Mouse (Mus musculus) stomach, postnatal 0 days (tissue): Measurements from ENCODE around the gene Ina. TPM values are rescaled to one million over a fixed set of nuclear protein-coding genes. Genes with fewer than 3 reads are reported as not detected.

Experiments
- ATAC-seq: fragments of 200-750 bp; cut with Nextera tagmentation; 2 replicates; pipeline ENCODE4 v1.8.0; 2017; ENCODE audit not compliant: low FRiP score, low TSS enrichment
- DNase-seq: peaks from one replicate; pipeline ENCODE4 v3.0.0-alpha.2; 2016; ENCODE audit warnings: low spot score
- H3K27ac ChIP-seq: fragments of 300-500 bp; sonication (generic); replicated peaks from 2 replicates; pipeline ENCODE4 v1.5.1; 2014; ENCODE audit warnings: mild to moderate bottlenecking, control low read depth
- H3K27me3 ChIP-seq: fragments of 300-500 bp; sonication (generic); 2 replicates; pipeline ENCODE4 v1.6.1; 2014; ENCODE audit warnings: low read length; ENCODE audit not compliant: control insufficient read depth, insufficient read depth
- H3K36me3 ChIP-seq: fragments of 300-500 bp; sonication (generic); 2 replicates; pipeline ENCODE4 v1.6.1; 2014; ENCODE audit warnings: low read length, mixed read lengths; ENCODE audit not compliant: control insufficient read depth, insufficient read depth
- H3K4me1 ChIP-seq: fragments of 300-500 bp; sonication (generic); replicated peaks from 2 replicates; pipeline ENCODE4 v1.6.1; 2014; ENCODE audit warnings: antibody characterized with exemption; ENCODE audit not compliant: control insufficient read depth, insufficient read depth
- H3K4me2 ChIP-seq: fragments of 300-500 bp; sonication (generic); replicated peaks from 2 replicates; pipeline ENCODE4 v1.6.1; 2014; ENCODE audit warnings: low read depth, mild to moderate bottlenecking, control low read depth, moderate library complexity
- H3K4me3 ChIP-seq: fragments of 300-500 bp; sonication (generic); 2 replicates; pipeline ENCODE4 v1.5.1; 2014; ENCODE audit warnings: low read depth, low read length, control low read depth
- H3K9ac ChIP-seq: fragments of 300-500 bp; sonication (generic); 2 replicates; pipeline ENCODE4 v1.6.1; 2014; ENCODE audit warnings: mild to moderate bottlenecking, low read length, control low read depth, mixed read lengths
- H3K9me3 ChIP-seq: fragments of 300-500 bp; sonication (generic); 2 replicates; pipeline ENCODE4 v1.6.1; 2016; ENCODE audit warnings: low read length; ENCODE audit not compliant: control insufficient read depth
- CTCF ChIP-seq: IDR thresholded peaks from 2 replicates; pipeline ENCODE4 v1.5.1; 2016; ENCODE audit warnings: antibody characterized with exemption, low read depth, mild to moderate bottlenecking, moderate library complexity
- EP300 ChIP-seq: optimal IDR thresholded peaks from 2 replicates; pipeline ENCODE3; 2016; ENCODE audit warnings: antibody characterized with exemption
- WGBS: fragments of 180-500 bp; shearing (Covaris S2); extraction: QIAGEN DNeasy Blood & Tissue Kit; methylation state at CpG from one replicate; pipeline ENCODE4 v1.1.7; 2014; 5-methylcytosine and 5-hydroxymethylcytosine counted together
- polyA plus RNA-seq: library from polyadenylated mRNA; unstranded; fragments of >200 nt; fragmentation: Nextera tagmentation; extraction: Ambion mirVana; gene quantifications from 2 replicates; pipeline ENCODE4 v1.2.1, GENCODE M21; 2015

The Ina gene
- polyA plus RNA-seq, 1 experiment from 2014 or later = 3.5 TPM

DNA sequence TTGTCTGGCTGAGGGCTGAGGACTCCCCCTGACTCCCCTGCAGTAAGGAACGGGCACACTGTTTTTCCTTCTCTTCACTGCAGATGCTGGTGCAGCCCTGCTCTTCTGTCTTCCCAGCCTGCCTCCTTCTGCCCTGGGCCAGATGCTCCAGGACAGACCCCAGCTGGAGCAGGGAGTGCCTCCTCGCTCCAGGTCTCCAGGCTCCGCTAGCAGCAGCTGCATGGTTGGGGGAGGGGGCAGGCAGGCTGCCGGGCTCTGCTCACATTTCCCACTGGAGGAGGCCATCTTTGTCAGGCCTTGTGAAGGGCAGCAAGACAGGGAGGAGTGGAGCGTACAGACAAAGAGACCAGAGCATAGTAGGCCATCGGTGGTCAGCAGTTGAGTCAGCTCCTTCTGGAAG is 4.8 kb downstream of the Ina start:
- peaks cover 18% of the 10 kb centered on the region for H3K27me3 ChIP-seq
- H3K9me3 ChIP-seq = no peaks in the 10 kb centered on the region
- no peak for ATAC-seq
- H3K27ac ChIP-seq = no peak overlapping the region
- WGBS = 23% methylated on average over 6 of the region's 6 CpGs
- no peak overlapping the region for H3K9ac ChIP-seq
- H3K4me3 ChIP-seq = no peak overlapping the region
- H3K4me1 ChIP-seq = peaks cover 3% of the 10 kb centered on the region; the same call in 1 of the 2 replicates
- TF ChIP-seq CTCF (no peak), EP300 (no peak)
- no peaks in the 10 kb centered on the region for H3K36me3 ChIP-seq
- no peak for DNase-seq
- no peak overlapping the region for H3K4me2 ChIP-seq

GRCm38 (mm10) chr19:47022709-47023108 is 8.2 kb downstream of the Ina start:
- Histone ChIP-seq H3K9me3 (no peaks in the 10 kb centered on the region), H3K4me2 (no peak overlapping the region), H3K9ac (no peak overlapping the region), H3K4me3 (no peak overlapping the region), H3K27me3 (no peaks in the 10 kb centered on the region), H3K4me1 (no peaks in the 10 kb centered on the region), H3K27ac (no peak overlapping the region), H3K36me3 (no peaks in the 10 kb centered on the region)
- 75% methylated on average over 4 of the region's 4 CpGs for WGBS
- no peak for DNase-seq
- no peak for ATAC-seq
- TF ChIP-seq CTCF = no peak

- Histone ChIP-seq H3K4me1 (no peaks in the 10 kb centered on the region), H3K36me3 (no peaks in the 10 kb centered on the region), H3K27me3 (no peaks in the 10 kb centered on the region), H3K9me3 (no peaks in the 10 kb centered on the region), H3K27ac (no peak overlapping the region), H3K4me2 (no peak overlapping the region), H3K4me3 (no peak overlapping the region), H3K9ac (no peak overlapping the region)
- no peak for TF ChIP-seq EP300
- no peak for TF ChIP-seq CTCF
- no peak for ATAC-seq
- 73% methylated on average over 13 of the region's 13 CpGs for WGBS
- DNase-seq = no peak
These were observed 9.0 kb downstream of the Ina start for GRCm38 (mm10) chr19:47023546-47023945.

DNA sequence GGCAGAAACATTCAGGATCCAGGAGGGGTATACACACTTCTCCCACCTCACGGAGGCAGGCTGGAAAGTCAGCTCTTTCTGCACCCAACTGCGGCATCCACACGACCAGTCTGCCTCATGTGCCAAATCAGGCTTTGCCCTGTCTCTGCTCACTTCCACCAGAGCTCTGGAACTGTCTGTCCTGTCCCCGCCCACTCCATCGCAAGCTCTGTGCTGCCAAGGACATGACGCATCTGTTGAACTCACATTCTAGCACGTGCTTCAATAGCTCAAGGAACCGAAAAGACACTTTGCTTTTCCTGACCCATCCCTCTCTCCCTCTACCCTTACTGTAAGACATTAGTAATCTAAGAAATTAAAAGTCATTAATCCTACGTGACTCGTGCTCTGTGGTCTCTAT is 10.5 kb downstream of the Ina start:
- Histone ChIP-seq H3K4me1 (no peaks in the 10 kb centered on the region), H3K9ac (no peak overlapping the region), H3K4me3 (no peak overlapping the region), H3K27ac (no peak overlapping the region), H3K27me3 (no peaks in the 10 kb centered on the region), H3K4me2 (no peak overlapping the region), H3K9me3 (no peaks in the 10 kb centered on the region), H3K36me3 (no peaks in the 10 kb centered on the region)
- no peak for TF ChIP-seq CTCF
- TF ChIP-seq EP300 = no peak
- no peak for ATAC-seq
- no peak for DNase-seq
- 50% methylated on average over 10 of the region's 10 CpGs for WGBS

DNA sequence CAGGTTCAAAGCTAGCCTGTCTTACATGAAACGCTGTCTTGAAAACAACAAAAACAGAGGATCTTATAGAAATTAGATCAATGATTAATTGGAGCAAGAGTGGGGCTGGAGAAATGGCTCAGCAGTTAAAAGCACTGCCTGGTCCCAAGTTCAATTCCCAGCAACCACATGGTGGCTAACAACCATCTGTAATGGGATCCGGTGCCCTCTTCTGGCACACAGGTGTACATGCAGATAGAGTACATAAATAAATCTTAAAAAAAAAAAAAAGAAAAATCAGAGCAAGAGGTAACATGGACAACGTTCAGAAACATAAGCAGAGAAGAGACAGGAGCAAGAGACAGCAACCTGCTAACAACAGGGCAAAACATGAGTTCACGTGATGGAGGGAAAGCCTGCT is 12.0 kb downstream of the Ina start:
- no peak overlapping the region for H3K4me2 ChIP-seq
- no peak overlapping the region for H3K27ac ChIP-seq
- WGBS = 86% methylated on average over 4 of the region's 4 CpGs
- no peak overlapping the region for H3K4me3 ChIP-seq
- TF ChIP-seq EP300 = no peak
- TF ChIP-seq CTCF = no peak
- no peak overlapping the region for H3K9ac ChIP-seq
- no peaks in the 10 kb centered on the region for H3K9me3 ChIP-seq
- H3K4me1 ChIP-seq = no peaks in the 10 kb centered on the region
- DNase-seq = no peak
- no peaks in the 10 kb centered on the region for H3K36me3 ChIP-seq
- no peaks in the 10 kb centered on the region for H3K27me3 ChIP-seq
- no peak for ATAC-seq

DNA sequence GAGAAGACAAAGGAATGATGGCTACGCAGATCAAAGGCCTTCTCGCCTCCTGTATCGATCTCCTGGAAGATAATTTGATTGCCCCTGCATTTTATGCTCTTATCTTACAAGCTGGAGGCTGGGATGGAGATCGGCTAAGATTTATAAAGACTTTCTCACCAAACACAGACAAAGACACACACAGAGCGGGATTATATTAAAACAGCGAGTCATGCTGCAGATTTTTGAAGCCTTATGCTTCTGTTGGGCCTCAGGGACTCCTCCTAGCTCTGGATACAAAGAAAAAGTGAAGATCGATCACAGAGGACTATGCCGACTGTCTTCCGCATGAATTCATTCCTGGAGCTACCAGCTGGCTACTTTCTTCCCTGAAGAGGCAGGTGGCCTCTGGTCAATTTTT is 15.3 kb downstream of the Ina start:
- no peak overlapping the region for H3K4me3 ChIP-seq
- H3K9me3 ChIP-seq = no peaks in the 10 kb centered on the region
- TF ChIP-seq CTCF (no peak), EP300 (no peak)
- ATAC-seq = no peak
- H3K36me3 ChIP-seq = 0 out of 2 replicates have a peak, but pooled peaks cover 1% of the 10 kb centered on the region
- no peak overlapping the region for H3K9ac ChIP-seq
- 82% methylated on average over 9 of the region's 9 CpGs for whole genome bisulfite sequencing
- H3K27ac ChIP-seq = no peak overlapping the region
- no peaks in the 10 kb centered on the region for H3K4me1 ChIP-seq
- DNase-seq = no peak
- no peaks in the 10 kb centered on the region for H3K27me3 ChIP-seq
- H3K4me2 ChIP-seq = no peak overlapping the region
